8 mouse cellular contexts compared by ENCODE assay signal in genomic region chr14:53665681-53666080, GRCm38 (mm10).
A peak's percentile ranks its signal among the peaks of the same experiment; 100 is the strongest.
DNase-seq lines count a peak whose midpoint lies in the region; ATAC-seq and TF ChIP-seq lines count a peak whose summit lies in the region.
"Not testable (repeated sequence)": the region's sequence is repeated elsewhere in the genome, so short reads cannot be mapped to it uniquely, and the experiment has no call there.

No protein-coding gene starts in this region.

- H3K27ac ChIP-seq in forebrain, embryonic 10.5 days; hindbrain, embryonic 15.5 days (replicated peaks); lung, postnatal 0 days (ENCODE audit: low read length); olfactory bulb, adult 2 months (ENCODE audit: insufficient read depth, low read depth, low read length); thymus, adult 2 months (ENCODE audit: control insufficient read depth, insufficient read depth, low read length): not testable (repeated sequence)

- H3K36me3 ChIP-seq in E14TG2a.4 (ENCODE audit: insufficient read depth, low read length); forebrain, embryonic 10.5 days (replicated peaks); hindbrain, embryonic 15.5 days; lung, postnatal 0 days (ENCODE audit: insufficient read depth, low read length); thymus, adult 2 months (ENCODE audit: control insufficient read depth, insufficient read depth, low read length): not testable (repeated sequence)

- not testable (repeated sequence) for H3K4me2 ChIP-seq in hindbrain, embryonic 15.5 days; lung, postnatal 0 days (replicated peaks; ENCODE audit: low read depth, low read length)

- not testable (repeated sequence) for H3K9ac ChIP-seq in hindbrain, embryonic 15.5 days; lung, postnatal 0 days (replicated peaks; ENCODE audit: low read depth)

- ATAC-seq in hindbrain, embryonic 15.5 days (ENCODE audit: low FRiP score, low read depth): peak; percentile 71
- ATAC-seq in lung, postnatal 0 days: not testable (repeated sequence)

- not testable (repeated sequence) for TF ChIP-seq POLR2A in brain, embryonic 14.5 days (IDR thresholded peaks at IDR 0.05; ENCODE audit: borderline replicate concordance, extremely low read depth, insufficient read depth, insufficient read length, poor library complexity, severe bottlenecking); olfactory bulb, adult 2 months (IDR thresholded peaks at IDR 0.05; ENCODE audit: insufficient read depth, low read depth, low read length); thymus, adult 2 months (IDR thresholded peaks at IDR 0.05; ENCODE audit: control insufficient read depth, extremely low read depth, insufficient read depth, low read length, poor library complexity)

- DNase-seq in brain, embryonic 14.5 days (ENCODE audit: low read depth): peak; percentile 57
- peak; percentile 24 for DNase-seq in forebrain, embryonic 10.5 days (ENCODE audit: extremely low spot score, low spot score)
- peak; percentile 25 to 35 for DNase-seq in layer of hippocampus, postnatal 10 days (ENCODE audit: low spot score in 2 of 2)
- DNase-seq in lung, postnatal 0 days (ENCODE audit: low spot score): not testable (repeated sequence)
- DNase-seq in thymus, adult 2 months: peak; percentile 30

- H3K9me3 ChIP-seq in E14TG2a.4 (ENCODE audit: low read length); forebrain, embryonic 10.5 days; hindbrain, embryonic 15.5 days; lung, postnatal 0 days (ENCODE audit: low read length): not testable (repeated sequence)

- H3K4me3 ChIP-seq in E14TG2a.4 (replicated peaks; ENCODE audit: low read length); forebrain, embryonic 10.5 days; hindbrain, embryonic 15.5 days; lung, postnatal 0 days (ENCODE audit: low read depth, low read length); olfactory bulb, adult 2 months (ENCODE audit: insufficient read depth, low read depth, low read length): not testable (repeated sequence)
- peak overlapping the region; percentile 19; the same call in 1 of the 2 replicates for H3K4me3 ChIP-seq in thymus, adult 2 months (ENCODE audit: control insufficient read depth, insufficient read depth, low read length)

- not testable (repeated sequence) for H3K27me3 ChIP-seq in E14TG2a.4 (ENCODE audit: insufficient read depth, low read length); forebrain, embryonic 10.5 days (ENCODE audit: poor library complexity, severe bottlenecking); hindbrain, embryonic 15.5 days; lung, postnatal 0 days (replicated peaks; ENCODE audit: insufficient read depth, low read length); thymus, adult 2 months (ENCODE audit: control insufficient read depth, insufficient read depth, low read length)

- 22% methylated on average over 2 of the region's 2 CpGs for whole genome bisulfite sequencing in forebrain, embryonic 10.5 days
- WGBS in hindbrain, embryonic 15.5 days: 19% methylated on average over 2 of the region's 2 CpGs
- WGBS in lung, postnatal 0 days: 20% methylated on average over 2 of the region's 2 CpGs
- 23% methylated on average over 2 of the region's 2 CpGs for WGBS in olfactory bulb, adult 2 months
- WGBS in thymus, adult 2 months: 13% methylated on average over 2 of the region's 2 CpGs

- peak; percentile 27 for TF ChIP-seq CTCF in E14TG2a.4 (conservative IDR thresholded peaks at IDR 0.05; ENCODE audit: low read length)
- peak; percentile 68 for TF ChIP-seq CTCF in brain, embryonic 14.5 days (IDR thresholded peaks at IDR 0.05; ENCODE audit: borderline replicate concordance, extremely low read depth, insufficient read depth, insufficient read length)
- peak; percentile 56 for TF ChIP-seq CTCF in lung, postnatal 0 days (IDR thresholded peaks at IDR 0.05)
- TF ChIP-seq CTCF in olfactory bulb, adult 2 months (IDR thresholded peaks at IDR 0.05; ENCODE audit: insufficient read depth, low read depth, low read length): peak; percentile 28; the same call in 1 of the 2 replicates
- TF ChIP-seq CTCF in thymus, adult 2 months (IDR thresholded peaks at IDR 0.05; ENCODE audit: borderline replicate concordance, control insufficient read depth, extremely low read depth, insufficient read depth, low read length, poor library complexity): peak; percentile 50; the same call in 1 of the 2 replicates

- H3K4me1 ChIP-seq in E14TG2a.4 (replicated peaks; ENCODE audit: low read depth, low read length); forebrain, embryonic 10.5 days; hindbrain, embryonic 15.5 days (replicated peaks); lung, postnatal 0 days (ENCODE audit: insufficient read depth, low read depth, low read length); olfactory bulb, adult 2 months (ENCODE audit: control insufficient read depth, insufficient read depth, low read length); thymus, adult 2 months (replicated peaks; ENCODE audit: control insufficient read depth, insufficient read depth, low read length): not testable (repeated sequence)

- TF ChIP-seq EP300 in lung, postnatal 0 days (IDR thresholded peaks at IDR 0.05): not testable (repeated sequence)
